In genomic region chr5:122208909-122209308, GRCm38 (mm10) we compare ENCODE assay signal across 11 mouse cellular contexts. TPM values are rescaled to one million over a fixed set of nuclear protein-coding genes. Genes with fewer than 3 reads are reported as not detected.
A peak's percentile ranks its signal among the peaks of the same experiment; 100 is the strongest.
DNase-seq lines count a peak whose midpoint lies in the region; ATAC-seq lines count a peak whose summit lies in the region.
"Had no signal": no experiment of that assay in that cellular context is flagged by ENCODE, and none has a peak within 500 bp of the region (broad histone marks: within the 10 kb centered on the region; RNA-seq: fewer than 3 reads in every experiment).

No protein-coding gene starts in this region.

- no peak overlapping the region for H3K4me3 ChIP-seq in hindbrain, embryonic 12.5 days
- no peak overlapping the region for H3K4me3 ChIP-seq in hindbrain, embryonic 13.5 days
- H3K4me3 ChIP-seq in limb, embryonic 13.5 days, result no peak overlapping the region

- DNase-seq in testis, postnatal 14 days (ENCODE audit: low spot score), result peak; percentile 60
- DNase-seq in testis, postnatal 10 days (ENCODE audit: low spot score), result no peak
- no peak for DNase-seq in yolk sac, embryonic 10.5 days (ENCODE audit: low spot score)
- DNase-seq: cerebellum, adult 9-10 months; layer of hippocampus, adult 9-11 months; liver, embryonic 13.5 days had no signal

- H3K36me3 ChIP-seq in hindbrain, embryonic 12.5 days, result no peaks in the 10 kb centered on the region
- no peaks in the 10 kb centered on the region for H3K36me3 ChIP-seq in hindbrain, embryonic 13.5 days
- no peaks in the 10 kb centered on the region for H3K36me3 ChIP-seq in limb, embryonic 13.5 days
- H3K36me3 ChIP-seq: liver, embryonic 13.5 days; midbrain, embryonic 13.5 days had no signal

- H3K9me3 ChIP-seq in hindbrain, embryonic 12.5 days (replicated peaks), result 0 out of 2 replicates have a peak, but pooled peaks cover 4% of the 10 kb centered on the region
- H3K9me3 ChIP-seq in hindbrain, embryonic 13.5 days, result no peaks in the 10 kb centered on the region
- H3K9me3 ChIP-seq in limb, embryonic 13.5 days, result no peaks in the 10 kb centered on the region
- H3K9me3 ChIP-seq: liver, embryonic 13.5 days; midbrain, embryonic 13.5 days had no signal

- H3K9ac ChIP-seq in hindbrain, embryonic 12.5 days, result no peak overlapping the region
- H3K9ac ChIP-seq in hindbrain, embryonic 13.5 days, result no peak overlapping the region
- H3K9ac ChIP-seq in limb, embryonic 13.5 days, result no peak overlapping the region
- H3K9ac ChIP-seq: liver, embryonic 13.5 days had no signal

- WGBS in hindbrain, embryonic 12.5 days, result 52% methylated on average over 6 of the region's 6 CpGs
- WGBS in hindbrain, embryonic 13.5 days, result 64% methylated on average over 6 of the region's 6 CpGs
- WGBS in limb, embryonic 13.5 days, result 37% methylated on average over 6 of the region's 6 CpGs

- ATAC-seq in hindbrain, embryonic 12.5 days (ENCODE audit: low FRiP score), result no peak
- ATAC-seq in hindbrain, embryonic 13.5 days (ENCODE audit: low FRiP score), result no peak
- no peak for ATAC-seq in limb, embryonic 13.5 days (ENCODE audit: low FRiP score, low read depth)
- no peak for ATAC-seq in granulocyte monocyte progenitor cell, adult 5-6 weeks (replicated peaks; ENCODE audit: poor library complexity, severe bottlenecking)

- peak overlapping the region; percentile 52 for H3K4me2 ChIP-seq in hindbrain, embryonic 12.5 days (replicated peaks)
- no peak overlapping the region for H3K4me2 ChIP-seq in hindbrain, embryonic 13.5 days
- H3K4me2 ChIP-seq in limb, embryonic 13.5 days (replicated peaks), result peak overlapping the region; percentile 68

- no peak overlapping the region for H3K27ac ChIP-seq in hindbrain, embryonic 12.5 days
- H3K27ac ChIP-seq in hindbrain, embryonic 13.5 days, result no peak overlapping the region
- H3K27ac ChIP-seq in limb, embryonic 13.5 days, result no peak overlapping the region
- H3K27ac ChIP-seq: liver, embryonic 13.5 days; midbrain, embryonic 13.5 days had no signal

- no peaks in the 10 kb centered on the region for H3K27me3 ChIP-seq in hindbrain, embryonic 12.5 days
- H3K27me3 ChIP-seq in hindbrain, embryonic 13.5 days, result no peaks in the 10 kb centered on the region
- no peaks in the 10 kb centered on the region for H3K27me3 ChIP-seq in limb, embryonic 13.5 days
- H3K27me3 ChIP-seq: liver, embryonic 13.5 days; midbrain, embryonic 13.5 days had no signal

- peaks cover 14% of the 10 kb centered on the region for H3K4me1 ChIP-seq in hindbrain, embryonic 12.5 days
- peaks cover 12% of the 10 kb centered on the region for H3K4me1 ChIP-seq in hindbrain, embryonic 13.5 days (replicated peaks)
- peaks cover 17% of the 10 kb centered on the region for H3K4me1 ChIP-seq in limb, embryonic 13.5 days

RNA-seq across cellular contexts. Expression of gene Hvcn1, which starts 2.3 kb away (rescaled TPM):
- 6.5 and 6.7 TPM in 2 replicates for polyA plus RNA-seq in hindbrain, embryonic 12.5 days (2016; fragmentation: Nextera tagmentation; extraction: Ambion mirVana)
- 1.8 and 2.2 TPM in 2 replicates for polyA plus RNA-seq in hindbrain, embryonic 13.5 days (2015; fragmentation: Nextera tagmentation; extraction: Ambion mirVana)
- polyA plus RNA-seq in limb, embryonic 13.5 days (2015; fragmentation: Nextera tagmentation; extraction: Ambion mirVana), result 9.6 and 9.8 TPM in 2 replicates
- total RNA-seq in granulocyte monocyte progenitor cell, adult 5-6 weeks (2014; fragmentation: Nextera tagmentation), result 53.8 and 59.5 TPM in 2 replicates
- 66.8 and 84.3 TPM in 2 replicates for total RNA-seq in granulocyte monocyte progenitor cell, adult 5-6 weeks (2017)

RNA-seq across cellular contexts. Expression of gene Ppp1cc, which starts 50.8 kb away (rescaled TPM):
- polyA plus RNA-seq in hindbrain, embryonic 12.5 days (2016; fragmentation: Nextera tagmentation; extraction: Ambion mirVana), result 286 and 293 TPM in 2 replicates
- polyA plus RNA-seq in hindbrain, embryonic 13.5 days (2015; fragmentation: Nextera tagmentation; extraction: Ambion mirVana), result 204 and 206 TPM in 2 replicates
- polyA plus RNA-seq in limb, embryonic 13.5 days (2015; fragmentation: Nextera tagmentation; extraction: Ambion mirVana), result 231 and 235 TPM in 2 replicates
- 284 and 366 TPM in 2 replicates for total RNA-seq in granulocyte monocyte progenitor cell, adult 5-6 weeks (2014; fragmentation: Nextera tagmentation)
- 247 and 254 TPM in 2 replicates for total RNA-seq in granulocyte monocyte progenitor cell, adult 5-6 weeks (2017)

RNA-seq across cellular contexts. Expression of gene Tctn1, which starts 55.4 kb away (rescaled TPM):
- 7.5 and 7.7 TPM in 2 replicates for polyA plus RNA-seq in hindbrain, embryonic 12.5 days (2016; fragmentation: Nextera tagmentation; extraction: Ambion mirVana)
- polyA plus RNA-seq in hindbrain, embryonic 13.5 days (2015; fragmentation: Nextera tagmentation; extraction: Ambion mirVana), result 5.9 and 6.6 TPM in 2 replicates
- 5.7 and 5.8 TPM in 2 replicates for polyA plus RNA-seq in limb, embryonic 13.5 days (2015; fragmentation: Nextera tagmentation; extraction: Ambion mirVana)
- total RNA-seq in granulocyte monocyte progenitor cell, adult 5-6 weeks (2014; fragmentation: Nextera tagmentation), result 7.2 and 9.3 TPM in 2 replicates
- 1.8 and 4.3 TPM in 2 replicates for total RNA-seq in granulocyte monocyte progenitor cell, adult 5-6 weeks (2017)
